Mouse (Mus musculus): ENCODE results near the gene Adgra1. TPM values are rescaled to one million over a fixed set of nuclear protein-coding genes. Genes with fewer than 3 reads are reported as not detected.

Adgra1 gene
- polyA plus RNA-seq, 1 experiment from 2014 or later: 11.3 TPM

DNA sequence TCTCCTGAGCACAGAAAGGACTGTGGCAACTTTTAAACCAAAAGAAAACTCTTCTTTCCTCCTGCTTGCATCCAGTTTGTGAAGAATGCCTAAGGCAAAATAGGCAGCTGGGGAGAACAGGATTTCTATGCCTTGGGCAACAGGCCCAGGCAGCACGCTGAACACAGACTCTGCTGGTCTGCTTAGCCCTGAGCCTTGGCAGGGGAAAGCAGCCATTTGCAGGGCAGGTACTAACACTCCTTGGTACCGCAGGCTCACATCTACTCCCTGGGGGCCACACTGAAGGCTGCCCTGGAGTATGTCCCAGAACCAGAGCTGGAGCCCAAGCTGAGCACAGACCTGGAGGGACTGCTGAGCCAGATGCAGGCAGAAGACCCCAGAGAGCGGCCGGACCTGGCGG lies 74.2 kb downstream of the Adgra1 start:
- no peak for ATAC-seq (ENCODE audit: low FRiP score)
- H3K27ac ChIP-seq (ENCODE audit: low read depth, low read length): no peak overlapping the region
- no peak overlapping the region for H3K4me3 ChIP-seq (ENCODE audit: low read depth, low read length)
- no peak overlapping the region for H3K4me2 ChIP-seq
- H3K9me3 ChIP-seq (ENCODE audit: control insufficient read depth, low read length): no peaks in the 10 kb centered on the region
- WGBS: 66% methylated on average over 5 of the region's 5 CpGs
- H3K9ac ChIP-seq (ENCODE audit: low read length): no peak overlapping the region
- DNase-seq (ENCODE audit: low spot score, missing footprints): peak; percentile 39
- no peaks in the 10 kb centered on the region; the same call in none of the 2 replicates for H3K4me1 ChIP-seq (ENCODE audit: control insufficient read depth, insufficient read depth, low read length)
- H3K36me3 ChIP-seq (ENCODE audit: control insufficient read depth, insufficient read depth, low read length): no peaks in the 10 kb centered on the region
- peaks cover 3% of the 10 kb centered on the region for H3K27me3 ChIP-seq (ENCODE audit: control insufficient read depth, insufficient read depth, low read length)

GRCm38 (mm10) chr7:139909469-139909868 lies 75.5 kb downstream of the Adgra1 start:
- DNase-seq (ENCODE audit: low spot score, missing footprints): peak; percentile 69

GRCm38 (mm10) chr7:139910204-139910835 lies 76.3 kb downstream of the Adgra1 start:
- H3K4me3 ChIP-seq (ENCODE audit: low read depth, low read length): no peak overlapping the region
- ATAC-seq (ENCODE audit: low FRiP score) (no peak), DNase-seq (ENCODE audit: low spot score, missing footprints) (peak; percentile 69)
- H3K9me3 ChIP-seq (ENCODE audit: control insufficient read depth, low read length): no peaks in the 10 kb centered on the region
- peaks cover 16% of the 10 kb centered on the region for H3K27me3 ChIP-seq (ENCODE audit: control insufficient read depth, insufficient read depth, low read length)
- WGBS: 57% methylated on average over 11 of the region's 11 CpGs
- no peak overlapping the region for H3K4me2 ChIP-seq
- no peak overlapping the region for H3K27ac ChIP-seq (ENCODE audit: low read depth, low read length)
- H3K4me1 ChIP-seq (ENCODE audit: control insufficient read depth, insufficient read depth, low read length): peaks cover 2% of the 10 kb centered on the region
- H3K9ac ChIP-seq (ENCODE audit: low read length): no peak overlapping the region
- H3K36me3 ChIP-seq (ENCODE audit: control insufficient read depth, insufficient read depth, low read length): no peaks in the 10 kb centered on the region

More at GRCm38 (mm10) chr7:139909469-139909868, 75.5 kb downstream of the Adgra1 start:
- H3K27me3 ChIP-seq (ENCODE audit: control insufficient read depth, insufficient read depth, low read length): peaks cover 8% of the 10 kb centered on the region
- H3K4me1 ChIP-seq (ENCODE audit: control insufficient read depth, insufficient read depth, low read length): no peaks in the 10 kb centered on the region; the same call in none of the 2 replicates
- H3K9me3 ChIP-seq (ENCODE audit: control insufficient read depth, low read length): no peaks in the 10 kb centered on the region
- H3K27ac ChIP-seq (ENCODE audit: low read depth, low read length): no peak overlapping the region
- 48% methylated on average over 6 of the region's 6 CpGs for WGBS
- no peaks in the 10 kb centered on the region for H3K36me3 ChIP-seq (ENCODE audit: control insufficient read depth, insufficient read depth, low read length)
- H3K9ac ChIP-seq (ENCODE audit: low read length): no peak overlapping the region
- no peak overlapping the region for H3K4me3 ChIP-seq (ENCODE audit: low read depth, low read length)
- no peak overlapping the region for H3K4me2 ChIP-seq
- peak; percentile 42; the same call in 1 of the 2 replicates for ATAC-seq (ENCODE audit: low FRiP score)

GRCm38 (mm10) chr7:139914141-139915047 lies 80.4 kb downstream of the Adgra1 start:
- ATAC-seq (ENCODE audit: low FRiP score) (peak; percentile 75), DNase-seq (ENCODE audit: low spot score, missing footprints) (peak; percentile 91)
- peak overlapping the region; percentile 28; the same call in 1 of the 2 replicates for H3K4me3 ChIP-seq (ENCODE audit: low read depth, low read length)
- H3K36me3 ChIP-seq (ENCODE audit: control insufficient read depth, insufficient read depth, low read length): no peaks in the 10 kb centered on the region
- WGBS: 10% methylated on average over 29 of the region's 29 CpGs
- H3K4me1 ChIP-seq (ENCODE audit: control insufficient read depth, insufficient read depth, low read length): 0 out of 2 replicates have a peak, but pooled peaks cover 2% of the 10 kb centered on the region
- H3K9me3 ChIP-seq (ENCODE audit: control insufficient read depth, low read length): no peaks in the 10 kb centered on the region
- H3K27ac ChIP-seq (ENCODE audit: low read depth, low read length): no peak overlapping the region
- no peak overlapping the region for H3K9ac ChIP-seq (ENCODE audit: low read length)
- H3K27me3 ChIP-seq (ENCODE audit: control insufficient read depth, insufficient read depth, low read length): peaks cover 21% of the 10 kb centered on the region
- H3K4me2 ChIP-seq: peak overlapping the region; percentile 46

- 0 out of 2 replicates have a peak, but pooled peaks cover 2% of the 10 kb centered on the region for H3K4me1 ChIP-seq (ENCODE audit: control insufficient read depth, insufficient read depth, low read length)
- no peak overlapping the region for H3K27ac ChIP-seq (ENCODE audit: low read depth, low read length)
- no peaks in the 10 kb centered on the region for H3K9me3 ChIP-seq (ENCODE audit: control insufficient read depth, low read length)
- no peaks in the 10 kb centered on the region for H3K36me3 ChIP-seq (ENCODE audit: control insufficient read depth, insufficient read depth, low read length)
- 7% methylated on average over 14 of the region's 14 CpGs for WGBS
- ATAC-seq (ENCODE audit: low FRiP score): no peak
- H3K4me3 ChIP-seq (ENCODE audit: low read depth, low read length): no peak overlapping the region
- DNase-seq (ENCODE audit: low spot score, missing footprints): no peak
- H3K9ac ChIP-seq (ENCODE audit: low read length): no peak overlapping the region
- H3K4me2 ChIP-seq: no peak overlapping the region
- H3K27me3 ChIP-seq (ENCODE audit: control insufficient read depth, insufficient read depth, low read length): peaks cover 21% of the 10 kb centered on the region
Measured at GRCm38 (mm10) chr7:139915646-139916257, 81.8 kb downstream of the Adgra1 start.

- no peak for ATAC-seq (ENCODE audit: low FRiP score)
- H3K4me1 ChIP-seq (ENCODE audit: control insufficient read depth, insufficient read depth, low read length): 0 out of 2 replicates have a peak, but pooled peaks cover 2% of the 10 kb centered on the region
- DNase-seq (ENCODE audit: low spot score, missing footprints): no peak
- H3K27ac ChIP-seq (ENCODE audit: low read depth, low read length): no peak overlapping the region
- no peak overlapping the region for H3K4me2 ChIP-seq
- no peaks in the 10 kb centered on the region for H3K9me3 ChIP-seq (ENCODE audit: control insufficient read depth, low read length)
- no peak overlapping the region for H3K4me3 ChIP-seq (ENCODE audit: low read depth, low read length)
- 0% methylated on average over 1 of the region's 1 CpGs for WGBS
- no peaks in the 10 kb centered on the region for H3K36me3 ChIP-seq (ENCODE audit: control insufficient read depth, insufficient read depth, low read length)
- H3K9ac ChIP-seq (ENCODE audit: low read length): no peak overlapping the region
- peaks cover 21% of the 10 kb centered on the region for H3K27me3 ChIP-seq (ENCODE audit: control insufficient read depth, insufficient read depth, low read length)
Measured at GRCm38 (mm10) chr7:139916345-139916744, 82.4 kb downstream of the Adgra1 start.

DNA sequence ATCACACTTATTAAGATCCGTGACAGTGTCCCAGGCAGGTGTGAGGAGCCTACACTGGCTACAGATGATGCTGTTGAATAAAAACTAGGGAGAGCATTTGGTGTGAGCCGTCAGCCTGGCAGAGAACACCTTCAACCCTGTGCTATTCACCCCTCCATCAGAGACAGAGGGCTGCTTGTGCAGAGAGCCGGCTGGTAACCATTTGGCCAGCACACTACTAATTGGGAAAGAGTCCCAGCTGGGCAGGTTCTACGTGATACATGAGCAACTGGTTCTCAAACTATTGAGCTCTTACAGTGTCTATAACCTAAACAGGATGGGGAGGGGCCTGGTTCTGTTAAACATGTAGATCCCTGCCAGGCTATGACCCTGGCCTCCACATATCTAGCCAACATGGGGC lies 84.3 kb downstream of the Adgra1 start:
- peaks cover 18% of the 10 kb centered on the region for H3K27me3 ChIP-seq (ENCODE audit: control insufficient read depth, insufficient read depth, low read length)
- WGBS: 81% methylated on average over 4 of the region's 4 CpGs
- H3K4me1 ChIP-seq (ENCODE audit: control insufficient read depth, insufficient read depth, low read length): 0 out of 2 replicates have a peak, but pooled peaks cover 2% of the 10 kb centered on the region
- ATAC-seq (ENCODE audit: low FRiP score): no peak
- no peak for DNase-seq (ENCODE audit: low spot score, missing footprints)
- H3K9me3 ChIP-seq (ENCODE audit: control insufficient read depth, low read length): no peaks in the 10 kb centered on the region
- no peak overlapping the region for H3K4me3 ChIP-seq (ENCODE audit: low read depth, low read length)
- no peak overlapping the region for H3K9ac ChIP-seq (ENCODE audit: low read length)
- no peak overlapping the region for H3K4me2 ChIP-seq
- no peaks in the 10 kb centered on the region for H3K36me3 ChIP-seq (ENCODE audit: control insufficient read depth, insufficient read depth, low read length)
- H3K27ac ChIP-seq (ENCODE audit: low read depth, low read length): no peak overlapping the region

Measured in midbrain, embryonic 11.5 days (tissue).